Mouse (Mus musculus) colon, adult 2 months (tissue): Measurements from ENCODE around the gene Nbr1. TPM values are rescaled to one million over a fixed set of nuclear protein-coding genes. Genes with fewer than 3 reads are reported as not detected.

Experiments used
- polyA plus RNA-seq: library from polyadenylated mRNA; depleted of rRNA; stranded (reverse); fragments of >200 nt; gene quantifications from 2 replicates; pipeline ENCODE4 v1.2.3, GENCODE M21; 2012; rRNA removed

Nbr1 gene
- polyA plus RNA-seq = 121 and 137 TPM in 2 replicates

GRCm38 (mm10) chr11:101551751-101552475, at the start of gene Nbr1, which contains the start of gene Brca1:
Gene Nbr1, plus strand, starts transcription at chr11:101552149.
Gene Brca1, minus strand, starts transcription at chr11:101551955.

GRCm38 (mm10) chr11:101582054-101583035, 30.4 kb downstream of the Nbr1 start, which contains the start of gene Tmem106a:
Gene Tmem106a, plus strand, starts transcription at chr11:101582242.

GRCm38 (mm10) chr11:101599156-101599555, 47.2 kb downstream of the Nbr1 start, which contains the start of gene Gm11634:
Gene Gm11634, minus strand, starts transcription at chr11:101599256.

GRCm38 (mm10) chr11:101626995-101627856, 75.3 kb downstream of the Nbr1 start, which contains the start of gene Rdm1:
Gene Rdm1, plus strand, starts transcription at chr11:101627195.

Other genes starting within 250 kb of the Nbr1 start
- 101 and 135 TPM in 2 replicates for gene Becn1, start 249.9 kb upstream of the Nbr1 start, polyA plus RNA-seq
- gene Psme3, start 235.9 kb upstream of the Nbr1 start, polyA plus RNA-seq = 31.2 and 34.3 TPM in 2 replicates
- gene Aoc2, start 227.1 kb upstream of the Nbr1 start, polyA plus RNA-seq = 5.0 and 5.5 TPM in 2 replicates
- 22.5 and 22.8 TPM in 2 replicates for gene Aoc3, start 221.5 kb upstream of the Nbr1 start, polyA plus RNA-seq
- gene G6pc, start 184.6 kb upstream of the Nbr1 start, polyA plus RNA-seq = not detected in 2 replicates
- gene Aarsd1, start 134.5 kb upstream of the Nbr1 start, polyA plus RNA-seq = 15.9 and 18.9 TPM in 2 replicates
- gene Gm27029, start 127.4 kb upstream of the Nbr1 start, polyA plus RNA-seq = 0.09 and 0.55 TPM in 2 replicates
- 25.0 and 27.2 TPM in 2 replicates for gene Rundc1, start 127.1 kb upstream of the Nbr1 start, polyA plus RNA-seq
- 4.5 TPM in 2 replicates for gene Ptges3l, start 126.8 kb upstream of the Nbr1 start, polyA plus RNA-seq
- 403 and 499 TPM in 2 replicates for gene Rpl27, start 109.9 kb upstream of the Nbr1 start, polyA plus RNA-seq
- 30.8 and 40.3 TPM in 2 replicates for gene Ifi35, start 103.7 kb upstream of the Nbr1 start, polyA plus RNA-seq
- gene Rnd2, start 87.2 kb upstream of the Nbr1 start, polyA plus RNA-seq = 9.7 and 11.0 TPM in 2 replicates
- 121 and 128 TPM in 2 replicates for gene Vat1, start 85.9 kb upstream of the Nbr1 start, polyA plus RNA-seq
- 0.79 and 0.83 TPM in 2 replicates for gene Brca1, start 194 bp upstream of the Nbr1 start, polyA plus RNA-seq
- 36.5 and 54.6 TPM in 2 replicates for gene Tmem106a, start 30.1 kb downstream of the Nbr1 start, polyA plus RNA-seq
- not detected in 2 replicates for gene Gm11634, start 47.1 kb downstream of the Nbr1 start, polyA plus RNA-seq
- gene Rdm1, start 75.0 kb downstream of the Nbr1 start, polyA plus RNA-seq = 18.5 and 22.8 TPM in 2 replicates
- 16.9 and 21.0 TPM in 2 replicates for gene Arl4d, start 113.4 kb downstream of the Nbr1 start, polyA plus RNA-seq
- 9.9 and 11.8 TPM in 2 replicates for gene Dhx8, start 180.8 kb downstream of the Nbr1 start, polyA plus RNA-seq
- 19.9 and 30.7 TPM in 2 replicates for gene Etv4, start 233.2 kb downstream of the Nbr1 start, polyA plus RNA-seq